Mouse (Mus musculus): ENCODE data around the gene She.
"Not testable (repeated sequence)": the region's sequence is repeated elsewhere in the genome, so short reads cannot be mapped to it uniquely, and the experiment has no call there.

The She gene

DNA sequence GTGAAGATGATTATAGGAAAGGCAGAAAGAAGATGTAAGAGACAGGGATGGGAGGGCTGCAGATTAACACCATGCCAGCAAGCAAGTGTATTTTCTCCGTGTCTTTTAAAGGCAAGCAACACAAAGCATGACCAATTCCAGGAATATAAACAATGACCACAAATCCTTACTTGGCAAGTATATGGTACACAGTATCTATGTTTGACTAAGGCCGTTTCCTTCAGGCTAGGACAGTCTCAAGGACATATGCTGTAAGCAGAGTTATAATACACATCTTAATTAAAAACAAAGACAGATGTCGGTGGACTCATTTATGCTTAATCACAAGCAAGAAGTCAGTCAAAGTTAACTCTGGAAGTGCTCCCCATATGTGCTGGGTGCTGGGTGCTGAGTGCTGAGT is 12.6 kb upstream of the She start:
- no peak for DNase-seq

DNA sequence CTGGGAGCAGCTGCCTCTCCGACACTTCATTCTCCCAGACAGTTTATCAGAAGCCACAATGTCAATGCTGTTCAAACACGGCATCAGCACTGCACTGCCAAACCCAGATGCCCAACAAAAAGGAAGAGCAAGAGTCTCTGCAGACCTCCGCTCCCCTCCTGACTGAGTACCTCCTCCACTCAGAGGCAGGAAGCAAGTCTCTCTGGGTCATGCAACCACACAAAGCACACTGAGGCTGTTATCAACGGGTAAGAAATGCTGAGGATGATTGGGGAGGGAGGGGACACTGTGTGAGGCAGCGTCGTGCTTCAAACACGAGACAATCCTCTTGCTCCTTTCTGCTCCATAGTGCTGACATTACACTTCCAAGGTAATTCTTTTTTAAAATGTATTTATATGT is 11.3 kb upstream of the She start:
- DNase-seq: no peak

DNA sequence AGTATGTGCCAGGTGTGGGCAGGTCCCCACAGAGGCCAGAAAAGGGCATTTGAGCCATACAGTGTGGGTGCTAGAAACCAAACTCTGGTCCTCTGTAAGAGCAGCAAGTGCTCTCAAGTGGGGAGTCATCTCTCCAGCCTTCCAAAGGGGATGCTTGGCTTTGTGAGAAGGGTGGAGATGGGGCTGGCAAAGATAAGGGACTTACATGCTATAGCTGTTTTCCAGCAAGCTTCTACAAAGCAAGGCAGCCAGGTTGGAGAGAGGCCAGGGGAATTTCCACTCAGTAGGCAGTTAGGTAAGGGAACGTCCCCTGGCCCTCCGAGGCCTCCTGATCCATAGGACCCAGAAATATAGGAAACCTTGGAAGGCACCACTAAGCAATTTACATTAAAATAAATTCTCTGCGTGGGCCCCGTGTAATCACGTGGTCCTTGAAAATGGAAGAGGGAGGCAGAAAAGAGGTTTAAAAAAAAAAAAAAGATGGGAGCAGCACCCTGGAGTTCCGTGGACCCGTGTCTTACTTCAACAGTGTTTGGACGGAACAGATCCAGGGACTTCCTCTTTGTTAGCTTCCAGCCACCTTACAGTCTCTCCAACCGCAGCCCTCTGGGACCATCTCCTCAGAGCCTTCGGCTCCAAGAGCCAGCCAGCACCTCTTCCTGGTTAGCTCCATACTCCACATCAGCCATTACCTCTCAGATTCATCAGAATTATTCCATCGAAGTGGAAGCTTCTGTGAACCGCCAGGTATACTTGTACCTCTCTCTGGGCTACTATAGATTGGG is 10.7 kb upstream of the She start:
- no peak for DNase-seq

DNA sequence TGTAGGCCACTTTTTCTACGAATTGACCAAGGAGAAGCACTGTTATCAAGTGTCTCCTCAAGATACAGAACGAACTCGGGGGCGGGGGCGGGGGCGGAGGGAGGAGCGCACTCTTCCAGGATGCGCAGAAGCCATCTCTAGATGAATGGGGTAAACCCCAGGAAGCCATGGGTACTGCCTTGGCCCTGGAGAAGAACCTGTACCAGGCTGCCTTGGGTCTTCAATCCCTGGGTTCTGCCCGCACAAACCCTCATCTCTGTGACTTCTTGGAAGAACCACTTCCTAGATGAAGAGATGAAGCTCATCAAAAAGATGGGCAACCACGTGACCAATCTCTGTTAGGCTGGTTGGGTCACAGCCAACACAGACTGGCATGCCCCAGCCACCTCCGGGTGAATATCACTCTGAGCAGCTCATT is 10.1 kb upstream of the She start:
- DNase-seq: no peak

DNA sequence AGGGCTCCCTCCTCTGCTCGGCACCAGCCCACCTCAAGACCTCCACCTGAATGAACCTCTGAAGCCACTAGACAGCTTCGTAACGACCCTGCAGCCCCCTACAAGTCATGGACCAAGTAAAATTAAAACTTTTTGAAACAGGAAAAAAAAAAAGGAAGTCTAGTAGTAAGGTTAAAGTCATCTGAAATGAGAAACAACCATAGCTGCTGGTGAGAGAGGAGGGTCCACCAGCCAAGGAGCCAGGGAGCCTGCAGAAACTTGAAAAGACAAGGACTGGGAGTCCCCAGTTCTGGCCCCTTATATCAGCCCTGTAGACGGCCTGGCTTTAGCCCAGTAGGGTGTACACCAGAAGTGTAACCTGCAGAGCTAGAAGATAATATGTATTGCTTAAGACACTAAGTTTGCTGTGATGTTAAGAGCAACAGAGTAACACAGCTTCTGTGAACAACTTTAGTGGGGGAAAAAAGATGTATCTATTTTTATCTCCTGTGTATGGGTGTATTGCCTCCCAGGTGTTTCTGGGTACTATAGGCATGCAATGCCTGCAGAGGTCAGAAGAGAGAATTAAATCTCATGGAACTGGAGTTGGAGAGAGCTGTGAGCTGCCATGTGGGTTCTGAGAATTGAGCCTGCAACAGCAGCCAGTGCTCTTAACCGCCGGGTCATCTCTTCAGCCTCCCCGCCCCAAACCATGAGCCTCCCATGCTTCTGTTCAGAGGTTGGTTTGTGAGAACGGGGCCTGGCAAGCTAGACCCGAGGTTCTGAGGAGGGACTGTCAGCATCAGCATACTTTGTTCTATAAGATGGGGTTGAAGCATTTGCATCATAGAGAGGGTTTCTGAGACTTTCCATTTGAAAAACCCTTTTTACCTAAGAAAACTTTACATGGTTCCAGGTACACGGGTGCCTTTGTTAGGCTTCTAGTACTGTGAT is 9.4 kb upstream of the She start:
- no peak for DNase-seq

DNA sequence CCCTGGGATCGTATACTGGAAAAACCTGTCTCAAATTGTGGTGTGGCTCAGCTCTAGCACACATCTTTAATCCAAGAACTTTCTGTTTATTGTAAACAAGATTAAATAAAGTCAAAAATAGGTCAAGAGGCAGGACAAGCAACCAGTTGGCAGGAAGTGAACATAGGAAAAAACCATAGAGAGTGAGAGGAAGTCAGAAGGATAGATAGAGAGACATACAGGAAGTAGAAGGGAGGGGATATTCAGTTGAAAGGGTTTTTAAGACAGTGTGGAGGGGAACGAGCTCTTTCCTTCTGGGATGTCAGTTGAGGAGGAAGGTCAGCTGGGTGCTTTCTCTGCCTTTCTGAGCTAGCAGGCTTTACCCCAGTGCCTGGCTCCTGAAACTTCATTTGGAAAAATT is 7.6 kb upstream of the She start:
- DNase-seq: no peak

DNA sequence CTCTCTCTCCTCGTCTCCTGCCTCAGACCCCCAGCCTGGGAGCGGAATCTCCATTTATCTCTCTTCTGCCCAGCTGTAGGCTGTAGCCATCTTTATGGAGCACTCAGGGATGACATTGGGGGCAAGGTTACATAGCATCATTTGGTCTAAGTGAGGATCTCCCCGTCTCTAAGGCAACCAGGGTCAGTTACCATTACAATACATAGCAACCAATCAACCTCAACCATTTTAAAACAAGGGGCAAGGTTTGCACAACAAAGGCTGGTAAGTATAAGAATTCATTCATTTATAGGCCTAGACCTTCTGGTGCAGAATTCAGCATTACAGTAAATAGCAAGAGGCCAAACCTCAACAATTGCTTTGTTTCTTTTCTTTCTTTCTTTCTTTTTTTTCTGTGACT is 4.9 kb upstream of the She start:
- no peak for DNase-seq

DNA sequence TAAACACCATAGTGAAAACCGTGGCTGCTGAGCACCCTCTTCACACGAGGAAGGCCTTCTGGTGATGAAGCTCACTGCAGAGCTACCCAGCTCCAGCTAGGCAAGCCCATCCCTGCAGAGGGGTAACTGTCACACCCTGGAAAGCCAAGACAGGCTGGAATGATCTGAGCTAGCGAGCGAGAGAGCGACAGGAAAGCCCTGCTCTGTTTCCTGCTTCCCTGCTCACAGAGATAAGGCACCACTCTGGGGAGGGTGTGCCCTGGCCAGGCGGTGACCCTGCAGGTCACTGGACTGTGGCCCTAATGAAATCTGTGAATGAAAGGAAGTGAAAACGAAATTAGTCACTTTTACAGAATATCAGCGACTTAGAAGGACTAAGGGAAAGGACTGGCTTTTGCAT is 4.2 kb downstream of the She start:
- peak; percentile 71 to 74 for DNase-seq

DNA sequence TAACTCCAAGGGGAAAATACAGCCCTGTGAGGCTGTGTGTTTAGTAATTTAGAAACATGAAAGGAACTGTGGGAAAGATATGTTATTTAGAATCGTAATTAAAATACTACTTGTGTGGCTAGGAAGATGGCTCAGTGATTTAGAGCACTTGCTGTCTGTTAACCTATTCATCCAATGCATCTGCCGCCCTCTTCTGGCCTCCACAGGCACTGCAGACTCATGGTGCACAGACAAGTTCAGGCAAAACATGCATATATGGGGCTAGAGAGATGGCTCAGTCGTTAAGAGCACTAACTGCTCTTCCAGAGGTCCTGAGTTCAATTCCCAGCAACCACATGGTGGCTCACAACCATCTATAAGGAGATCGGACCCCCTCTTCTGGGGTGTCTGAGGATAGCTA is 11.1 kb downstream of the She start:
- peak; percentile 41 to 74 for DNase-seq

DNA sequence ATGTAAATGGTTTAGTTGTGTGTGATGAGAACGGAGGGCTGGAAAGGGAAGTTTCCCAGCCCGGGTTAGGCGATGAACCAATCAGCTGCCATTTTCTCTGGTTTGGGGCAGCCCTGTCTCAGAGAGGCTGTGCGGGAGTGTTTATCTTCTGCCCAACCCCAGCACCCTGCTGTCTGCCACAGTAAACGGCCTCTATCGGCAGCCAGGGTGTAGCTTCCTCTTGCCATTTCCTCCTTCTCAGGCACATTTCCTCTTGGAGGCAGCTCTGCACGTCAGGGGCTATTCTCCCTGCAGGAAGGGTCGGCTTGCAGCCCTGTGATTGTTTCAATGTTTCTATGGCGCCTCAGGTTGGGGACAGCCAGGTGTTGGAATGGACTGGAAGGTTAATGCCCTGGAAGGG is 12.0 kb downstream of the She start:
- peak; percentile 63 to 79 for DNase-seq

DNA sequence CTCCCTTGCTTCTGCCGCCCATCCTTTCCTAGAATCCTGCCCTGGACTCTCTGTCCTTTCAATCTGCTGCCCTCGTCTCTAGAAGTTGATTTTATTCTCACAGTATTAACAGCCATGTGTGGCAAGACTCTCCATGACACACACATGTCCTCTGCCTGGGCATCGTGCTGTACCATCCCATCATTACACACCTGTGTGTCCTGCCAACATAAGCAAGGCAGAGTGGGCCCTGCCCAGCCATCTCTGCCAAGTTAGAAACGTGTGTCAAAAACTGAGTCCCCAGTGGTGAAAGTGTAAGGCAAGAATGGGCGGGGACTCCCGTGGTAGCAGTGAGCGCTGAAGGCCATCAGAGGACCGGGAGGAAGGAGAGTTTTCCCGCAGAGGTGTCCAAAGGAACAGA is 14.6 kb downstream of the She start:
- DNase-seq: no peak

DNA sequence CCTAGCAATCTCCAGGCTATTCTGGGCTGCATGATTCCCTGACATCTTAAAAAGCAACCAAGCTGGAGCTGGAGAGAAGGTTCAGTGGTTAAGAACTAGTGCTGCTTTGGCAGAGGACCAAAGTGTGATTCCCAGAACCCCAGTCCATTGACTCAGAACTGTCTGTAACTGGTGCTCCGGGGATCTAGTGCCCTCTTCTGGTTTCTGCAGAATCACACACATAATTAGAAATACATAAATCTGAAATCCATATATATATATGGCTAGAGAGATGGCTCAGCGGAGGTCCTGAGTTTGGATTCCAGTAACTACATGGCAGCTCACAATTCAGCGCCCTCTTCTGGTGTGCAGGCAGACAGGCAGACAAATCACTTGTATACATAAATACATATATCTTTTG is 16.0 kb downstream of the She start:
- no peak for DNase-seq

DNA sequence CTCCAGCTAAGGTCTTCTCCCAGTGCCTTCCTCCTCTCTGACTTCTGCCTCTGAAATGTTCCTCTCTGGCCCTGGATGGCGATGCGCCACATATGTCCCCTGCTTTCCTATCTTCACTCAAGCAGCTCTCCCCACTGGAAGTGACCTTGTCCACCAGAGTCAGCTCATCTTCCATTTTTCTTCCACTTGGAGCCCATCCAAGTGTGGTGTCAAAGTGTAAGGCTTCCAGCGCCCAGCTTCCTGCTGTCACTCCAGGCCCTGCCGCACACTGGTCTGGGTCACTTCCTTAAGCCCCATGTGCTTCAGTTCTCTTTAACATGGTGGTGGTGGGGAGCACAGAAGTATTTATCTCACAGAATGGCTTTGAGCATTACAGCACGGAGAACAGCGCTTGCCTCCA is 16.4 kb downstream of the She start:
- DNase-seq: peak; percentile 82 to 85

DNA sequence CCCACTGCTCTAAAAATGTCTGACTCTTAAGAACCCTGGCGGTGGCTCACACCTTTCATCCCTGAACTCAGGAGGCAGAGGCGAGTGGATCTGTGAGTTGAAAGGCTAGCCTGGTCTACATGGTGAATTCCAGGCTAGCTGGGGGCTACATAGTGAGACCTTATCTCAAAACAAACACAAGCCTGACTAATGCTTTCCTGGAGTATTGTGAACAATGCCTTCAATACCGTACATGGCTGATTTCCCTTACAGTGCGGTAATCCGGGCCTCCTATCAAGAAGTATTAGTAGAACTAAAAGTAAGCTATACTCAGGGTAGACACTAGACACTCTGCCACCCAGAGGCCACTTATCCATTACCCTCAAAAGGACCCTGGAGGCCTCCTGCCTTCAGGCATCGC is 16.9 kb downstream of the She start:
- DNase-seq: no peak

DNA sequence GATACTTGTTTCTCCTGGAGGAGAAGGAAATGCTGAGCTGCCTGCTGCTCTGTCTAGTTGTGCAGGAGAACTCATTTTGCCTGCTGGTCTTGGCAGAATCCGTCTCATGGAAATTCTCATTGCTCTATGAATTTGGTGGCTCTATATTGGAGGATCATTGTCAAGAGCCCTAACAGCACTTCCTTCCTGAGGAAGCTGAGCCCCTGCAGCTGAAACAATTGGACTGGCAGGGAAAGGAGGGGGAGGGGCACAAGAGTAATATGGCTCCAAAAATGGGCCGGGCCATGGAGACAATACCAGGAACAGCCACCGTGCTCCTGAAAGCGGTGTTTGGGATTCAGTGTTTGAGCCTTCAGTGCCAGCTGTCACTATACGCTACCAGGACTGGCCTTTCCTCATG is 22.6 kb downstream of the She start:
- peak; percentile 75 to 85 for DNase-seq

DNA sequence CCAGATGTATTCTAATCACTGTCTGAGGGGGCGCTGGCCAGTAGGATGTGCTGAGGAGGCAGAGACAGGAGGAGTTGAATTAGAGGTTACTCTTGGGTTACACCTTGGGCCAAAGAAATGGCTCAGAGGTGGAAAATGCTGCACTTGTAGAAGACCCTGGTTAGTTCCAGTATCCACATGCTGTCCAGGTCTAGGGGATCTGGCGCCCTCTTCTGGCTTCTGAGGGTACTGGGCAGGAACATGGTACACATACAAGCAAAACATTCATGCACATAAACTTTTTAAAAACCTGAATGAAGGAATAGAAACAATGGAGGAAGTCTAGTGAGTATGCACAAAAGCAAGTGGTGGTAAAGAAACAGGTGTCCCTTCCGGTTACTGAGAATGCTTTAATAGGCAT is 26.2 kb downstream of the She start:
- peak in 1 of 2 experiments; percentile 56 for DNase-seq

DNA sequence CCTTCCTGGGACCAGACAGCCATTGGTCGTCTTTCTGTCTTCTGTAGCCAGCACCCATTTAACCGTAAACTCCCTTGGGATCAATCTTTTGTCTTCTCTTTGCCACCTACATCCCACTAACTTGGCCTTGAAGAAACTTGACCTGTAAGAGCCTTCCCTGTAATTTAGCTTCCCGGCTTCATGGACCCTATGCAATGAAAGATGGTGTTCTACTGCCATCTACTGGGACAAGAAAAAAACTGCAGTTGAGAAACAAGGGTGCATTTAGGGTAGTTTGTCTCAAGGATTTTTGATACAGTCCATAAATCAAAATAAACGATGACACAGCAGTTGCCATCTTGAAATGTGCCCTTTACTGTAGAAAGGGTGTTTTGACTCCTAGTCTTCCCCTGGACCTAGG is 27.0 kb downstream of the She start:
- peak in 1 of 2 experiments; percentile 35 for DNase-seq

DNA sequence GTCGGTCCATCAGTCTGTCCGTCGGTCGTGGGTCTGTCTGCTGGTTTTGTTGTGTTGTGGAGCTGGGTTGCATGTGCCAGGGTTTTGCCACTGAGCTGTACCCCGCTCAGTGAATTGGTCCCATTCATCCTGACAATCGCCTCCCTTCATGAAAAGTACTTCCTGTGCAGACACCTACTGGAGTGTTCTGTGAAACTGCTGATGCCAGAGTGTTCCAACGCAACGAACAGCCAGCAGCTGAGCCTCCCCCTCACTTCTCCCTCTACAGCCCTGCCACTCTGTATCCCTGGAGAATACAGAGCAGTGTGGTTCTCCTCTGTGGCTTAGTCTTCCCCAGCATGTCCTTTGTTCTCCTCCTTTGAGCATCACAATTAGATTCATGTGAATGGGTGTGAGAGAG is 27.7 kb downstream of the She start:
- DNase-seq: no peak

DNA sequence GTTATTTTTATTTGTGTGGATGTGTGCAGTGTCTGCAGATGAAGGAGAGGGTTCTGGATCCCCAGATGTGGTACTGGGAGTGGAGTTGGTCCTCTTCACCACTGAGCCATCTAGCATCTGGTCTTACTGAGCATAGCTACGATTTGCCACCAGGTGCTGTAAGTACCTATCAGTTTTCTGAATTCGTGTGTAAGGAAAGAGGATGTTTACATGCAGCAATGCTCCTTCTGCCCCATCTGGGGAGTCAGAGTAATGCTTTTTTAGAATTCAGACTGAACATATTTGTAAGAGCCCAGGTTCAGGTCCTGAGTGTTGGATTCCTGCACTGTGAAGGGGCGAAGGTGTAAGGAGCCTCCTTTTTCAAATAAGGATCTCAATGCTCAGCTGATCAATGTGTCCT is 28.8 kb downstream of the She start:
- no peak for DNase-seq

DNA sequence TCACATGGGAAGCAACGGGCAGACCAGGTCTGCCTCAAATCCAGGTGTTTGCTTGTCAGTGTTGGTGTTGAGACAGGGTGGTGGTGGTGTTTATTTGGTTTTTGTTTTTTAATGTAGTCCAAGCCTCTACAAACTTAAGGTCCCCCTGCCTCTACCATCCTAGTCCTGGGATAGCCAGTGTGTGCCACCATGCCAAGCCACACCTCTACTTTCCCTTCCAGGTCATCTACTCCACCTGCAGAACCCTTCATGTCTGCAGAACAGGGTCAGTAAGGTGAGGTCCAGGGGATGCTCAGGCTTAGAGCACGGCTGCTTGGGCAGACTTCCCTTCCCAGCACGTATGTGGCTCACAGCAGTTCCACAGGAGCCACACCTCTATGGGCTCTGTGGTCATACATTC is 29.2 kb downstream of the She start:
- no peak for DNase-seq

DNA sequence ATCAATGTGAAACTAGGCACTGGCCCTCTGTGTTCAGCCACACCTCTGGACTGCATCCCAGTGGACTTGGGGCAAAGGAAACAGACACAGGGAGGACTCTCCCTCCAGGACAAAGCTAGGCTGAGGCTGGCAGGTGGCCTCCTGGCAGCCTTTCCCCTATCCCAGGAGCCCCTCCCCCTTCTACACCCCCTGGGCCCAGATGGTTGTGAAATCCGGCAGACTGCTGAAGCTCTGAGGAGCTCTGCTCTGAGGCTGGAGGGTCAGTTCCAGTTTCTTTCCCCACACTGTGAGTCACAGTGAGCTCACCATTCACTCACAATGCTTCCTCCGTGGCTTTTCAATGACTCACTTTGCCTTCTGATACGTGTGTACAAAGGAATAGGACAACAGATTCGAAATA is 29.9 kb downstream of the She start:
- DNase-seq: peak; percentile 67 to 74

DNA sequence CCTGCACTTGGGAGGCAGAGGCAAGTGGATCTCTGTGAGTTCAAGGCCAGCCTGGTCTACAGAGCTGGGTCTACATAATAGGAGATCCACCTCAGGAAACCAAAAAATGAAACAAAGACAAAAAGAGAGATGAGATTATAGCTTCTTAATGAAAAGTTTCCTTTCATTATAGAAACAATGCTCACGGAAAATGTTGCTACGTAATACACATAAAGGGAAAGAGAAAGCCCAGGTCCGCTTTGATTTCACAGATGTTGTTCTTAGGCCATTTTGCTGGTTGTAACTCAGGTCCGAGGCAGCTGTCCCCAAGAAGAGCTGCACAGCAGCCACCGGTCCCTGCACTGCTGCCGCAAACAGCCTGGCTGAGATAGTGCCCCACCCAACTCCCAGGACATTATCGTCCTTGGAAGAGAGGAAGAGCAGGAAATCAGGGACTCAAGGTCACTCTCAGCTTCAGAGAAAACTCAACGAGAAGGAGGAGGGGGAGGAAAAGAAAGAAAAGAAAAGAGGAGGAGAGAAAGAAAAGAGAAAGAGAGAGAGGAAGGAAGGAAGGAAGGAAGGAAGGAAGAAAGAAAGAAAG is 31.1 kb downstream of the She start:
- DNase-seq: no peak

DNA sequence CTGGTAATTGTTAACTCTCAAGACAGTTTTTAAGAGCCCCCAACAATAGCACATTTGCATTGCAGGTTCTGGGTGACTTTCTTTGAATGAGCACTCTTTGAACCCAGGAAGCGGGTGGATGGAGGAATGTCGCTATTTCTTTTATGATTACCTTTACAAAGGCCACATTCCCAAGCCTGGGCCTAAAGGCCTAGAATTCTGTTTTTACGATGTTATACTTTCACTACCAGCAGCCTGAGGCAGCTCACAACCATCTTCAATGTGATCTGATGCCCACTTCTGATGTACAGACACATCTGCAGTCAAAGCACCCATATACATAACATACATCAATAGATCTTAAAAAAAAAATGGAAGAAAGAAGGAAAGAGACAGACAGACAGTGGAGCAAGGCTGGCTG is 32.1 kb downstream of the She start:
- not testable (repeated sequence) for DNase-seq
